Mouse (Mus musculus) embryonic facial prominence, embryonic 15.5 days (tissue): ENCODE data around the gene Etl4. TPM values are rescaled to one million over a fixed set of nuclear protein-coding genes. Genes with fewer than 3 reads are reported as not detected.

Experiments
- ATAC-seq: fragments of 200-750 bp; cut with Nextera tagmentation; 2 replicates; pipeline ENCODE4 v1.8.0; 2017; ENCODE audit warnings: low read depth, moderate TSS enrichment; ENCODE audit not compliant: insufficient number of reproducible peaks, low FRiP score, low TSS enrichment
- H3K27ac ChIP-seq: fragments of 300-500 bp; sonication (generic); replicated peaks from 2 replicates; pipeline ENCODE4 v1.5.1; 2015; ENCODE audit warnings: mild to moderate bottlenecking, inconsistent platforms
- H3K27me3 ChIP-seq: fragments of 300-500 bp; sonication (generic); 2 replicates; pipeline ENCODE4 v1.6.1; 2015; ENCODE audit warnings: inconsistent platforms
- H3K36me3 ChIP-seq: fragments of 300-500 bp; sonication (generic); 2 replicates; pipeline ENCODE4 v1.6.1; 2015; ENCODE audit warnings: mild to moderate bottlenecking, inconsistent platforms
- H3K4me1 ChIP-seq: fragments of 300-500 bp; sonication (generic); 2 replicates; pipeline ENCODE4 v1.6.1; 2015; ENCODE audit warnings: inconsistent platforms
- H3K4me2 ChIP-seq: fragments of 300-500 bp; sonication (generic); replicated peaks from 2 replicates; pipeline ENCODE4 v1.6.1; 2015; ENCODE audit warnings: mild to moderate bottlenecking, inconsistent platforms
- H3K4me3 ChIP-seq: fragments of 300-500 bp; sonication (generic); replicated peaks from 2 replicates; pipeline ENCODE4 v1.5.1; 2015; ENCODE audit warnings: mild to moderate bottlenecking, inconsistent platforms
- H3K9ac ChIP-seq: fragments of 300-500 bp; sonication (generic); 2 replicates; pipeline ENCODE4 v1.6.1; 2015; ENCODE audit warnings: inconsistent platforms
- H3K9me3 ChIP-seq: fragments of 300-500 bp; sonication (generic); replicated peaks from 2 replicates; pipeline ENCODE4 v1.6.1; 2016; ENCODE audit warnings: inconsistent platforms
- WGBS: fragments of 180-500 bp; shearing (Covaris S2); methylation state at CpG from one replicate; pipeline ENCODE4 v1.1.7; 2015; 5-methylcytosine and 5-hydroxymethylcytosine counted together
- polyA plus RNA-seq: library from polyadenylated mRNA; unstranded; fragments of >200 nt; fragmentation: Nextera tagmentation; extraction: Ambion mirVana; gene quantifications from 2 replicates; pipeline ENCODE4 v1.2.1, GENCODE M21; 2015

The Etl4 gene
- polyA plus RNA-seq, 1 experiment from 2014 or later = 39.0 TPM

GRCm38 (mm10) chr2:19966445-19966844 is 56.9 kb downstream of the Etl4 start:
- Histone ChIP-seq H3K4me1 (no peaks in the 10 kb centered on the region), H3K9me3 (no peaks in the 10 kb centered on the region), H3K4me3 (no peak overlapping the region), H3K9ac (no peak overlapping the region), H3K27me3 (no peaks in the 10 kb centered on the region), H3K4me2 (no peak overlapping the region), H3K36me3 (no peaks in the 10 kb centered on the region), H3K27ac (no peak overlapping the region)
- 59% methylated on average over 7 of the region's 7 CpGs for WGBS
- ATAC-seq = no peak

DNA sequence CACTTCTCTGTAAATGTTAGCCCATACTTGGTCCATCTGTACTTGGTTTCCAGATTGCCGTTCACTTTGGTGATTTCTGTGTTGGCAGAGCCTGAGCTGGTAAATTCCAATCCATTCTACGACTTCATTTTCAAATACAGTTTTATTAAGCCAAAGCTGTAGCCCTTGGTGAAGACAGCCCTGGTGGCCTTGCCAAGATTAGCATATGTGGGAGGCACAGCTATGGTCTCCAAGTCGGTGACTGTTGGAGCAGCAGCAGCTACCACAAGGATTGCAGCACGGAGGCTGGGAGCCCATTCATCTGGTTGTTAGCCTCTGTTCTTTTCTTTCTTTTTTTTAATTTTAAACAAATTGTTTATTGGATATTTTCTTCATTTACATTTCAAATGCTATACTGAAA is 128.1 kb downstream of the Etl4 start:
- Histone ChIP-seq H3K27me3 (no peaks in the 10 kb centered on the region), H3K36me3 (no peaks in the 10 kb centered on the region), H3K9me3 (no peaks in the 10 kb centered on the region), H3K4me3 (no peak overlapping the region), H3K27ac (no peak overlapping the region), H3K4me2 (no peak overlapping the region), H3K9ac (no peak overlapping the region), H3K4me1 (no peaks in the 10 kb centered on the region)
- 81% methylated on average over 4 of the region's 4 CpGs for WGBS
- no peak for ATAC-seq

- Histone ChIP-seq H3K4me3 (no peak overlapping the region), H3K9me3 (no peaks in the 10 kb centered on the region), H3K27ac (no peak overlapping the region), H3K4me1 (no peaks in the 10 kb centered on the region), H3K36me3 (no peaks in the 10 kb centered on the region), H3K4me2 (no peak overlapping the region), H3K9ac (no peak overlapping the region), H3K27me3 (no peaks in the 10 kb centered on the region)
- 57% methylated on average over 9 of the region's 9 CpGs for WGBS
- ATAC-seq = no peak
These were observed 162.8 kb downstream of the Etl4 start for GRCm38 (mm10) chr2:20072377-20072776.

- Histone ChIP-seq H3K27me3 (no peaks in the 10 kb centered on the region), H3K4me1 (no peaks in the 10 kb centered on the region), H3K4me2 (no peak overlapping the region), H3K36me3 (no peaks in the 10 kb centered on the region), H3K27ac (no peak overlapping the region), H3K9ac (no peak overlapping the region), H3K9me3 (no peaks in the 10 kb centered on the region), H3K4me3 (no peak overlapping the region)
- WGBS = 76% methylated on average over 4 of the region's 4 CpGs
- ATAC-seq = no peak
These were observed 166.7 kb downstream of the Etl4 start for GRCm38 (mm10) chr2:20076118-20076796.

DNA sequence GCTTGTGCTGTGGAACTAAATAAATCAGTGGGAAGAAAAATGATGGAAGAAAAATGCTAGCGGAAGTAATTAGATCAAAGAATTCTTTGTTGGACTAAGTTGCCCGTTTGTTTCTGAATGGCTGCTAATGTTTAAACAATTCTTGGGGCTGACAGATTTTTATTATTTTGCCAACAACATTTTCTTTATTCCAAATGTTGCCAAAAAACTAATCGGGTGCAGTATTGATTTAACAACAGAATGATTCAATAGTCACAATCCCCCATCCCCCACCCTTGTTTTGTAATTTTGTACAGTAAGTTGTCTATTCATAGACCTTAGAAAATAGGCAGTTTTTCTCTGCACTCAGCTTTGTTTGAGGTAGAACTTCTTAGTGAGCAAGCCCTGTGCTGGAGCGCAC is 175.2 kb downstream of the Etl4 start:
- 71% methylated on average over 4 of the region's 4 CpGs for WGBS
- H3K4me1 ChIP-seq = no peaks in the 10 kb centered on the region
- H3K36me3 ChIP-seq = no peaks in the 10 kb centered on the region
- no peak overlapping the region for H3K27ac ChIP-seq
- no peaks in the 10 kb centered on the region for H3K27me3 ChIP-seq
- no peak for ATAC-seq
- no peaks in the 10 kb centered on the region for H3K9me3 ChIP-seq
- no peak overlapping the region for H3K4me2 ChIP-seq
- H3K4me3 ChIP-seq = no peak overlapping the region
- no peak overlapping the region for H3K9ac ChIP-seq

DNA sequence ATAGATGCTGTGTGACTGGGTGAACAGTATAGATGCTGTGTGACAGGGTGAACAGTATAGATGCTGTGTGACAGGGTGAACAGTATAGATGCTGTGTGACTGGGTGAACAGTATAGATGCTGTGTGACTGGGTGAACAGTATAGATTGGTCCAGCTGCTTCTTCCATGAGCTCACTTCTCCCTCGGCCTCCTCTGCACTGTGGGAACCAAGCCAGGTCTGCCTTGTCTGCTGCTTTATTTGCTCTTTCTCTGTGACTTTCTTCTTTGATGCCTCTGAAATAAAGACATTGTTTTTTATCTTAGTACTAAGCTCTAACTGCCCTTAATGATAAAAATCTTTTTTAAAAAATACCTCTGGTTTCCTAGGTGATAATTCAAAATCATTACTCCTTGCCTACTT is 195.9 kb downstream of the Etl4 start:
- H3K9ac ChIP-seq = no peak overlapping the region
- no peaks in the 10 kb centered on the region for H3K36me3 ChIP-seq
- H3K27me3 ChIP-seq = no peaks in the 10 kb centered on the region
- no peak overlapping the region for H3K4me3 ChIP-seq
- H3K27ac ChIP-seq = no peak overlapping the region
- no peaks in the 10 kb centered on the region for H3K9me3 ChIP-seq
- WGBS = 71% methylated on average over 1 of the region's 1 CpGs
- ATAC-seq = no peak
- no peaks in the 10 kb centered on the region for H3K4me1 ChIP-seq
- H3K4me2 ChIP-seq = no peak overlapping the region

- Histone ChIP-seq H3K36me3 (no peaks in the 10 kb centered on the region), H3K27me3 (no peaks in the 10 kb centered on the region), H3K9me3 (no peaks in the 10 kb centered on the region), H3K9ac (no peak overlapping the region), H3K27ac (no peak overlapping the region), H3K4me1 (no peaks in the 10 kb centered on the region), H3K4me2 (no peak overlapping the region), H3K4me3 (no peak overlapping the region)
- no peak for ATAC-seq
These were observed 202.1 kb downstream of the Etl4 start for GRCm38 (mm10) chr2:20111703-20112102.

DNA sequence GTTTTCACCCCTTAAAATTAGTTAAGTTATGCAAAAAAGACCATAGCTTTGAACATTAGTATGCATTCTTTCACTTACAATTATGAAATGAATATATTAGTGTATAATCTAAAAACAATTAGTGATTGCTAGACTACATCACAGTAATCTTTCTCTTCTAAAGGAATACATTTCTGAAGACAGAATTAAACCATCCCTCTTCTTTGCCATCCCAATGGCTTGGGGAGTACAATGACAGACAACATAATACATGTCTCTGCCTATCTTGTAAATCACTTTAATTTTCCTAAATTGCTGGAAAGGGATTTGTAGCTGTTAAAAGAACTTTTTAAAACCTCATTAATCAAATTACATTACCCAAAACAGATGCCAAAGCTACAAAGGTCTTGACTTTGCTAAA is 216.3 kb downstream of the Etl4 start:
- Histone ChIP-seq H3K36me3 (no peaks in the 10 kb centered on the region), H3K9ac (no peak overlapping the region), H3K9me3 (no peaks in the 10 kb centered on the region), H3K4me1 (no peaks in the 10 kb centered on the region), H3K27me3 (no peaks in the 10 kb centered on the region), H3K27ac (no peak overlapping the region), H3K4me2 (no peak overlapping the region), H3K4me3 (no peak overlapping the region)
- no peak for ATAC-seq

DNA sequence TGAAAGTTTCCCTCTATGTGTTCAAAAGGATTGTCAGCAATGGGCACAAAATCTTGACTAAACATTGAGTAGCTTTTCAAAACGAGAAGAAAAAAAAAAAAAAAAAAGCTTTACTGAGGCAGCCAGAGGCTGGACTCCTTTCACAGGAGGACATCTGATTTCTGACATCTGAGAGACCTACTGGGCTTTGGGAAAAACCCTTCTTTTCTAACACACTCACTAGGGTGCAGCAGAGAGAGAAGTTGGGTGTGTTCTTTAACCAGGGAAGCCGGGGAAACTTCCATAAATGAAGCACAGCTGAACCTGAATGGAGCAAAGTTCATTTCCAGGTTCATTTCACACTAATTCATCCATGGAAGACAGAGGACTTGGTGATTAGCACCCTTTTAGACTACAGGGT is 222.2 kb downstream of the Etl4 start:
- Histone ChIP-seq H3K27ac (no peak overlapping the region), H3K27me3 (no peaks in the 10 kb centered on the region), H3K4me3 (no peak overlapping the region), H3K9me3 (no peaks in the 10 kb centered on the region), H3K4me2 (no peak overlapping the region), H3K9ac (no peak overlapping the region), H3K36me3 (no peaks in the 10 kb centered on the region), H3K4me1 (no peaks in the 10 kb centered on the region)
- ATAC-seq = no peak
- 17% methylated on average over 2 of the region's 2 CpGs for WGBS

- no peaks in the 10 kb centered on the region for H3K36me3 ChIP-seq
- no peak for ATAC-seq
- no peak overlapping the region for H3K4me3 ChIP-seq
- no peak overlapping the region for H3K9ac ChIP-seq
- WGBS = 58% methylated on average over 1 of the region's 1 CpGs
- no peaks in the 10 kb centered on the region for H3K27me3 ChIP-seq
- H3K9me3 ChIP-seq = no peaks in the 10 kb centered on the region
- no peak overlapping the region for H3K27ac ChIP-seq
- no peaks in the 10 kb centered on the region for H3K4me1 ChIP-seq
- H3K4me2 ChIP-seq = no peak overlapping the region
These were observed 228.8 kb downstream of the Etl4 start for GRCm38 (mm10) chr2:20138426-20138825.

DNA sequence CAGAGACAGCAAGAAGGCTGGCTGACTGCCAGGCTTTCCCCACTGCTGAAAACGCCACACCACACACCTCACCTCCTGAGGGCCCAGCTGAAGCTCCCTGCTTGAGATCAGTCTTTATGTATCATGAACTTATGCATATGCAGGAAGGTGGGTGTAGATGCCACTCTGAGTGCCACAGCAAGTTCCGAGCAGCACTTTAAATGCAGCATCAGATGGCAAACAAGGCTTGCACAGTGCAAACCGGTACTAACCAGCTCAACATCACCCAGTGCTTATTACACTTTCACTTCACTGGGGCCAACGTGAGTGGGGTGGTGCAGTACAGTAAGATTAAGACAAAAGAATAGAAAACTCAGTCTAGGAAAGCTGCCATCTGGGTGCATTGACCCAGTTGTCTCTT is 235.8 kb downstream of the Etl4 start:
- no peaks in the 10 kb centered on the region for H3K9me3 ChIP-seq

GRCm38 (mm10) chr2:20167073-20167472 is 257.5 kb downstream of the Etl4 start:
- H3K4me1 ChIP-seq = no peaks in the 10 kb centered on the region
- no peak overlapping the region for H3K4me3 ChIP-seq
- no peak overlapping the region for H3K9ac ChIP-seq
- no peak overlapping the region for H3K4me2 ChIP-seq
- H3K36me3 ChIP-seq = no peaks in the 10 kb centered on the region
- no peaks in the 10 kb centered on the region for H3K9me3 ChIP-seq
- no peak for ATAC-seq
- 18% methylated on average over 1 of the region's 1 CpGs for WGBS
- no peak overlapping the region for H3K27ac ChIP-seq
- H3K27me3 ChIP-seq = no peaks in the 10 kb centered on the region

More for the DNA sequence above, 235.8 kb downstream of the Etl4 start:
- no peak overlapping the region for H3K9ac ChIP-seq
- 58% methylated on average over 4 of the region's 4 CpGs for WGBS
- no peaks in the 10 kb centered on the region for H3K36me3 ChIP-seq
- H3K4me1 ChIP-seq = peaks cover 3% of the 10 kb centered on the region; the same call in 1 of the 2 replicates
- H3K27ac ChIP-seq = no peak overlapping the region
- no peaks in the 10 kb centered on the region for H3K27me3 ChIP-seq
- ATAC-seq = no peak
- H3K4me3 ChIP-seq = no peak overlapping the region
- H3K4me2 ChIP-seq = no peak overlapping the region
